Mouse (Mus musculus): ENCODE data around the gene Dcaf11. TPM values are rescaled to one million over a fixed set of nuclear protein-coding genes. Genes with fewer than 3 reads are reported as not detected.

The Dcaf11 gene
- polyA plus RNA-seq, 1 experiment, result 25.6 TPM

GRCm38 (mm10) chr14:55589771-55590448 is 30.1 kb downstream of the Dcaf11 start:
- peak overlapping the region; percentile 89 for H3K9ac ChIP-seq (ENCODE audit: low read depth, poor library complexity, severe bottlenecking)
- no peak for TF ChIP-seq POLR2A (IDR thresholded peaks at IDR 0.05; ENCODE audit: insufficient read depth, low read length)
- TF ChIP-seq CTCF (IDR thresholded peaks at IDR 0.05; ENCODE audit: low read depth, low read length), result no peak
- no peak for TF ChIP-seq EP300 (IDR thresholded peaks at IDR 0.05; ENCODE audit: insufficient read depth, low read depth, low read length)
- peaks cover 5% of the 10 kb centered on the region for H3K36me3 ChIP-seq (ENCODE audit: control insufficient read depth, insufficient read depth, low read length, poor library complexity, severe bottlenecking)
- no peak overlapping the region for H3K4me3 ChIP-seq (ENCODE audit: low read depth, low read length)
- H3K27me3 ChIP-seq (ENCODE audit: control insufficient read depth, insufficient read depth, low read length, poor library complexity, severe bottlenecking), result no peaks in the 10 kb centered on the region
- H3K27ac ChIP-seq (ENCODE audit: insufficient read depth, low read length), result 0 out of 2 replicates have a peak overlapping the region, but pooled peaks have one; percentile 9
- H3K9me3 ChIP-seq (replicated peaks; ENCODE audit: control insufficient read depth, insufficient read depth, low read length, poor library complexity, severe bottlenecking), result no peaks in the 10 kb centered on the region
- H3K4me1 ChIP-seq (ENCODE audit: control insufficient read depth, insufficient read depth, low read length), result no peaks in the 10 kb centered on the region

DNA sequence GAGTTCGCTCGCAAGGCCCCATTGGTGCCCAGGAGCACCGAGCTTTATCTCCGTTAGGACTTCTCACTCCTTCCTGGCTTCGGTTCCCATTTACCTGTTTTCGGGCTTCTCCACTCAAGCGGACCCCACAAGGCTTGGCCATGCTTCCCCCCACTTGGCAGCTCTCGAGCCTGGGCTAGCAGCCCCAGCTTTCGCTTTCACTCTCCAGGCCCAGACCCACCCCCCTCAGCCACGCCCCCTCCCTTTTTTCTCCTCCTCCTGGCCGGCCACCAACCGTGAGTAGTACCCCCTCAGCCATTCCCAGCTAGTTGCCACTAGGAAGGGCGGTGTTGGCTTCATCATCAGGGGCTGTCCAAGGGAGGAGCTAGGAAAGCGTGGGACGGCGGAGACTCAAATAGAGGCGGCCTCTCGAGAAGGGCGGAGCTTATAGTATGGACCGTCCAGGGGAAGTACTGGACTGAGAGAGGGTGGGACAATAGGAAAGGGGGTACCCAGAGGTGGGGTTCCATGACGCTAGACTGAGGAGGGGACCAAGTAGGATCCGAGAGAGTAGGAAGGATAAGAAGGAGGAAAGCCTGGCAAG is 31.0 kb downstream of the Dcaf11 start, which contains the start of gene Psme2:
TSS of gene Psme2 (minus strand) at position 366 of the 583 bp plus-strand sequence.
- peak within 1 kb of the TSS; percentile 66 for H3K27ac ChIP-seq (ENCODE audit: insufficient read depth, low read length)
- peaks cover 13% of the 10 kb centered on the region for H3K36me3 ChIP-seq (ENCODE audit: control insufficient read depth, insufficient read depth, low read length, poor library complexity, severe bottlenecking)
- H3K4me1 ChIP-seq (ENCODE audit: control insufficient read depth, insufficient read depth, low read length), result no peaks in the 10 kb centered on the region
- peak within 1 kb of the TSS; percentile 89 for H3K9ac ChIP-seq (ENCODE audit: low read depth, poor library complexity, severe bottlenecking)
- TF ChIP-seq POLR2A (IDR thresholded peaks at IDR 0.05; ENCODE audit: insufficient read depth, low read length) (peak; percentile 4), EP300 (IDR thresholded peaks at IDR 0.05; ENCODE audit: insufficient read depth, low read depth, low read length) (no peak)
- H3K27me3 ChIP-seq (ENCODE audit: control insufficient read depth, insufficient read depth, low read length, poor library complexity, severe bottlenecking), result no peaks in the 10 kb centered on the region
- H3K4me3 ChIP-seq (ENCODE audit: low read depth, low read length), result peak within 1 kb of the TSS; percentile 87
- H3K9me3 ChIP-seq (replicated peaks; ENCODE audit: control insufficient read depth, insufficient read depth, low read length, poor library complexity, severe bottlenecking), result no peaks in the 10 kb centered on the region

DNA sequence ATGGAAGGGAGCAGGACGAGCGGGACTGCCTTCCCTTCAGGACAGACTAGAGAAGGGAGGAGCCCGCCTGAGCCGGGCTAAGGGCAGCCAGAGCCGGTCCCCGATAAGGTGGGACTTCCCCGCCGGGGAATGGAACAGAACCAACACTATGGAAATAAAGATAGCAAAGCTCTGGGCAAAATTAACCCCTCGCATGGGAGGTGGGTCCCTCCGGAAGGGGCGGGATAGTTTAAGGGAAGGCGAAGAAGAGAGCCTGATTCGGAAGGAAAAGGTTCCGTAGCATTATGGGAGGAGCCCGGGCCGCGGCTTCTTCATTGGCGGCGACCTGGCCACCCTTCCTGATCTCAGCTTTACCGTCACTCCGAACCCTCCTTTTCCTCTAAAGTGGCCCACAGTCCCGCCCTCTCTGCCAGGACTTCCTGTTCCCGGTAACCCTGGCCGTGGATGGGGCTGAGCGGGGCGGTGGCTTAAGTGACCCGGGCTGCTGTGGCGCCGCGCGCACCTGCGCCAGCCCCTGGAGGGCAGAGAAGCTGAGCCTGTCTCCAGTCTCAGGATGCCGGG is 31.6 kb downstream of the Dcaf11 start, which contains the start of gene Rnf31:
TSS of gene Rnf31 (plus strand) at position 378 of the 561 bp plus-strand sequence.
- TF ChIP-seq CTCF (IDR thresholded peaks at IDR 0.05; ENCODE audit: low read depth, low read length) (no peak), EP300 (IDR thresholded peaks at IDR 0.05; ENCODE audit: insufficient read depth, low read depth, low read length) (no peak), POLR2A (IDR thresholded peaks at IDR 0.05; ENCODE audit: insufficient read depth, low read length) (no peak)
- peak within 1 kb of the TSS; percentile 87 for H3K4me3 ChIP-seq (ENCODE audit: low read depth, low read length)
- H3K27ac ChIP-seq (ENCODE audit: insufficient read depth, low read length), result peak within 1 kb of the TSS; percentile 66
- H3K36me3 ChIP-seq (ENCODE audit: control insufficient read depth, insufficient read depth, low read length, poor library complexity, severe bottlenecking), result peaks cover 18% of the 10 kb centered on the region
- H3K9ac ChIP-seq (ENCODE audit: low read depth, poor library complexity, severe bottlenecking), result peak within 1 kb of the TSS; percentile 89
- no peaks in the 10 kb centered on the region for H3K9me3 ChIP-seq (replicated peaks; ENCODE audit: control insufficient read depth, insufficient read depth, low read length, poor library complexity, severe bottlenecking)
- H3K27me3 ChIP-seq (ENCODE audit: control insufficient read depth, insufficient read depth, low read length, poor library complexity, severe bottlenecking), result no peaks in the 10 kb centered on the region
- no peaks in the 10 kb centered on the region for H3K4me1 ChIP-seq (ENCODE audit: control insufficient read depth, insufficient read depth, low read length)

DNA sequence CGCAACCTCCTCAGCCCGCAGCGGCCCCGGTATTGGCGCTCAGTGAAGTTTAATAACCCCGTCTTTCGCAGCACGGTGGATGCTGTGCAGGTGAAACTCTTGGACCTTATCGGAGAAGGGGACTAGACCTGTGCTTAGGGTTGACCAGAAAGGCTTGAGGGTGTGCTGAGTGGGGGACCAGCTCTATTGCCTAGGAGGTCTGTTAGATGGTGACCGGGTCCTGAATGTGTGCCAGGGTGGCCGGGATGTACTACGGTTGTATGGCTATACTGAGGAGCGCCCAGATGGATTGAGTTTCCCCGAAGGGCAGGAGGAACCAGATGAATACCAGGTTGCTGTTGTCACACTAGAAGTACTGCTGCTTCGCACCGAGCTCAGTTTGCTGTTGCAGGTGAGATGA is 32.4 kb downstream of the Dcaf11 start:
- Histone ChIP-seq H3K4me3 (ENCODE audit: low read depth, low read length) (peak overlapping the region; percentile 87), H3K9me3 (replicated peaks; ENCODE audit: control insufficient read depth, insufficient read depth, low read length, poor library complexity, severe bottlenecking) (no peaks in the 10 kb centered on the region), H3K4me1 (ENCODE audit: control insufficient read depth, insufficient read depth, low read length) (no peaks in the 10 kb centered on the region), H3K9ac (ENCODE audit: low read depth, poor library complexity, severe bottlenecking) (peak overlapping the region; percentile 89), H3K27ac (ENCODE audit: insufficient read depth, low read length) (no peak overlapping the region), H3K27me3 (ENCODE audit: control insufficient read depth, insufficient read depth, low read length, poor library complexity, severe bottlenecking) (no peaks in the 10 kb centered on the region), H3K36me3 (ENCODE audit: control insufficient read depth, insufficient read depth, low read length, poor library complexity, severe bottlenecking) (peaks cover 26% of the 10 kb centered on the region)
- TF ChIP-seq EP300 (IDR thresholded peaks at IDR 0.05; ENCODE audit: insufficient read depth, low read depth, low read length) (no peak), CTCF (IDR thresholded peaks at IDR 0.05; ENCODE audit: low read depth, low read length) (no peak), POLR2A (IDR thresholded peaks at IDR 0.05; ENCODE audit: insufficient read depth, low read length) (no peak)

- TF ChIP-seq CTCF (IDR thresholded peaks at IDR 0.05; ENCODE audit: low read depth, low read length) (no peak), EP300 (IDR thresholded peaks at IDR 0.05; ENCODE audit: insufficient read depth, low read depth, low read length) (no peak)
- Histone ChIP-seq H3K27ac (ENCODE audit: insufficient read depth, low read length) (no peak overlapping the region), H3K27me3 (ENCODE audit: control insufficient read depth, insufficient read depth, low read length, poor library complexity, severe bottlenecking) (no peaks in the 10 kb centered on the region), H3K9ac (ENCODE audit: low read depth, poor library complexity, severe bottlenecking) (no peak overlapping the region), H3K4me1 (ENCODE audit: control insufficient read depth, insufficient read depth, low read length) (no peaks in the 10 kb centered on the region), H3K4me3 (ENCODE audit: low read depth, low read length) (no peak overlapping the region), H3K9me3 (replicated peaks; ENCODE audit: control insufficient read depth, insufficient read depth, low read length, poor library complexity, severe bottlenecking) (no peaks in the 10 kb centered on the region), H3K36me3 (ENCODE audit: control insufficient read depth, insufficient read depth, low read length, poor library complexity, severe bottlenecking) (peaks cover 38% of the 10 kb centered on the region)
Observed at GRCm38 (mm10) chr14:55596036-55596690, 36.4 kb downstream of the Dcaf11 start.
